Mouse (Mus musculus) brain, embryonic 18.5 days (tissue): ENCODE measurements at regions not wholly inside any gene's neighbourhood (a gene's known extent, or its start where the extent isn't known, plus 50 kb on each side); places are given as distances from the start of the nearest gene placed in this dataset.

Experiments
- DNase-seq: peaks from one replicate; pipeline ENCODE4 v3.0.0-alpha.2; 2012; ENCODE audit warnings: low read depth, low spot score

- peak; percentile 4 for DNase-seq
Observed at GRCm38 (mm10) chr14:90121071-90121470, 1649.9 kb upstream of the Pcdh20 start.
